Mouse (Mus musculus): ENCODE measurements around the gene Psg28.

- TF ChIP-seq CTCF (IDR thresholded peaks at IDR 0.05; ENCODE audit: low read depth) (no peak), EP300 (optimal IDR thresholded peaks at IDR 0.05) (no peak)
These were observed 53.5 kb downstream of the Psg28 start for GRCm38 (mm10) chr7:18378295-18378694.

Data from stomach, postnatal 0 days (tissue).